Mouse (Mus musculus) liver, postnatal 0 days (tissue): ENCODE data around the gene Tor2a. TPM values are rescaled to one million over a fixed set of nuclear protein-coding genes. Genes with fewer than 3 reads are reported as not detected.

Experiments used
- ATAC-seq: fragments of 200-750 bp; cut with Nextera tagmentation; 2 replicates; pipeline ENCODE4 v1.8.0; 2017; ENCODE audit warnings: mild to moderate bottlenecking, moderate library complexity
- DNase-seq: peaks from one replicate; pipeline ENCODE4 v3.0.0-alpha.2; 2016
- H3K27ac ChIP-seq: fragments of 300-500 bp; sonication (generic); 2 replicates; pipeline ENCODE4 v1.5.1; 2014; ENCODE audit warnings: antibody characterized with exemption, moderate library complexity, mild to moderate bottlenecking, low read depth
- H3K27me3 ChIP-seq: fragments of 300-500 bp; sonication (generic); 2 replicates; pipeline ENCODE4 v1.6.1; 2014; ENCODE audit warnings: low read length, control low read depth, mixed read lengths; ENCODE audit not compliant: insufficient read depth
- H3K36me3 ChIP-seq: fragments of 300-500 bp; sonication (generic); replicated peaks from 2 replicates; pipeline ENCODE4 v1.6.1; 2014; ENCODE audit warnings: mild to moderate bottlenecking, control low read depth, low read length, moderate library complexity, mixed read lengths; ENCODE audit not compliant: insufficient read depth
- H3K4me1 ChIP-seq: fragments of 300-500 bp; sonication (generic); 2 replicates; pipeline ENCODE4 v1.6.1; 2014; ENCODE audit warnings: antibody characterized with exemption, mild to moderate bottlenecking, control low read depth; ENCODE audit not compliant: insufficient read depth
- H3K4me2 ChIP-seq: fragments of 300-500 bp; sonication (generic); 2 replicates; pipeline ENCODE4 v1.6.1; 2014; ENCODE audit warnings: low read depth, mild to moderate bottlenecking, low read length, moderate library complexity, mixed read lengths
- H3K4me3 ChIP-seq: fragments of 300-500 bp; sonication (generic); 2 replicates; pipeline ENCODE4 v1.5.1; 2014; ENCODE audit warnings: low read depth, low read length
- H3K9ac ChIP-seq: fragments of 300-500 bp; sonication (generic); replicated peaks from 2 replicates; pipeline ENCODE4 v1.6.1; 2014; ENCODE audit warnings: mild to moderate bottlenecking, moderate library complexity
- H3K9me3 ChIP-seq: fragments of 300-500 bp; sonication (generic); 2 replicates; pipeline ENCODE4 v1.6.1; 2016; ENCODE audit warnings: mild to moderate bottlenecking, control low read depth, low read length, mixed read lengths
- CTCF ChIP-seq: sonication (generic); IDR thresholded peaks from 2 replicates; pipeline ENCODE4 v1.5.1; 2016; ENCODE audit warnings: antibody characterized with exemption, low read depth
- EP300 ChIP-seq: IDR thresholded peaks from 2 replicates; pipeline ENCODE4 v1.6.1; 2016; ENCODE audit warnings: antibody characterized with exemption, low read depth, mild to moderate bottlenecking
- WGBS: fragments of 180-500 bp; shearing (Covaris S2); extraction: QIAGEN DNeasy Blood & Tissue Kit; methylation state at CpG from one replicate; pipeline ENCODE4 v1.1.7; 2014; ENCODE audit not compliant: insufficient replicate concordance; 5-methylcytosine and 5-hydroxymethylcytosine counted together
- polyA plus RNA-seq: library from polyadenylated mRNA; unstranded; fragments of >200 nt; fragmentation: Nextera tagmentation; extraction: Ambion mirVana; gene quantifications from 2 replicates; pipeline ENCODE4 v1.2.1, GENCODE M21; 2015

Gene Tor2a
- polyA plus RNA-seq, 1 experiment from 2014 or later = 34.6 TPM

- H3K4me3 ChIP-seq = peak overlapping the region; percentile 30
- peak overlapping the region; percentile 40 for H3K27ac ChIP-seq
These were observed 28.6 kb upstream of the Tor2a start for GRCm38 (mm10) chr2:32728463-32728862.

DNA sequence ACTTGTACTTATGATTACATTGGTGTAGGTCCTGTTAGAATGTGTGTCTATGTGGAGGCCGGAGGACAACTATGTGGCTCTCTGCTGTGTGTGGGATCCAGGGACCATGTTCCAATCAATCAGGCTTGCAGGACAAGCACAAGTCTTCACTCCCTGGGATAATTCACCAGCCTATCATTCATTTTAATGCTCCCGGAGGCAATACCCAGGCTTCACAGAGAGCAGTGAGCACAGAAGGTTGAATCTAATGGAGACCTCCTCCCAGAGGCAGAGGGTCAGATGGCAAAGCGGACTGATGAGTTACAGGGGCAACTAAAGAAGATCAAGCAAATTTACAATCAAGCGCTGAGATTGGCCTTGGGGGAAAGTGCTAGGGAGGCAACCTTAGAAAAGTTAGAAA, 27.5 kb upstream of the Tor2a start:
- no peak overlapping the region for H3K4me3 ChIP-seq
- no peaks in the 10 kb centered on the region for H3K27me3 ChIP-seq
- ATAC-seq (no peak), DNase-seq (no peak)
- H3K9ac ChIP-seq = no peak overlapping the region
- H3K27ac ChIP-seq = 0 out of 2 replicates have a peak overlapping the region, but pooled peaks have one; percentile 31
- TF ChIP-seq CTCF = no peak
- TF ChIP-seq EP300 = no peak
- H3K4me2 ChIP-seq = peak overlapping the region; percentile 0; the same call in 1 of the 2 replicates
- H3K4me1 ChIP-seq = peaks cover 5% of the 10 kb centered on the region
- H3K36me3 ChIP-seq = 0 out of 2 replicates have a peak, but pooled peaks cover 5% of the 10 kb centered on the region
- 78% methylated on average over 4 of the region's 4 CpGs for WGBS
- no peaks in the 10 kb centered on the region for H3K9me3 ChIP-seq

More at GRCm38 (mm10) chr2:32728463-32728862, 28.6 kb upstream of the Tor2a start:
- DNase-seq (no peak), ATAC-seq (no peak)
- H3K27me3 ChIP-seq = no peaks in the 10 kb centered on the region
- H3K36me3 ChIP-seq = 0 out of 2 replicates have a peak, but pooled peaks cover 5% of the 10 kb centered on the region
- WGBS = 47% methylated on average over 7 of the region's 7 CpGs
- TF ChIP-seq EP300 = no peak
- no peak for TF ChIP-seq CTCF
- peaks cover 5% of the 10 kb centered on the region for H3K4me1 ChIP-seq
- peak overlapping the region; percentile 41; the same call in 1 of the 2 replicates for H3K9ac ChIP-seq
- H3K9me3 ChIP-seq = no peaks in the 10 kb centered on the region
- peak overlapping the region; percentile 70; the same call in 1 of the 2 replicates for H3K4me2 ChIP-seq

- H3K9ac ChIP-seq = no peak overlapping the region
- no peak for ATAC-seq
- H3K4me2 ChIP-seq = no peak overlapping the region
- peaks cover 5% of the 10 kb centered on the region for H3K4me1 ChIP-seq
- 60% methylated on average over 11 of the region's 11 CpGs for WGBS
- no peak for DNase-seq
- no peak for TF ChIP-seq CTCF
- TF ChIP-seq EP300 = no peak
- 0 out of 2 replicates have a peak, but pooled peaks cover 5% of the 10 kb centered on the region for H3K36me3 ChIP-seq
- H3K4me3 ChIP-seq = no peak overlapping the region
- H3K27me3 ChIP-seq = no peaks in the 10 kb centered on the region
- H3K27ac ChIP-seq = peak overlapping the region; percentile 48; the same call in 1 of the 2 replicates
- no peaks in the 10 kb centered on the region for H3K9me3 ChIP-seq
These were observed 26.2 kb upstream of the Tor2a start for GRCm38 (mm10) chr2:32730854-32731253.

GRCm38 (mm10) chr2:32731911-32732310, 25.1 kb upstream of the Tor2a start:
- H3K4me1 ChIP-seq = peaks cover 5% of the 10 kb centered on the region
- no peaks in the 10 kb centered on the region for H3K27me3 ChIP-seq
- no peak overlapping the region for H3K9ac ChIP-seq
- no peak for ATAC-seq
- H3K36me3 ChIP-seq = 0 out of 2 replicates have a peak, but pooled peaks cover 5% of the 10 kb centered on the region
- no peak overlapping the region for H3K4me3 ChIP-seq
- no peaks in the 10 kb centered on the region for H3K9me3 ChIP-seq
- 73% methylated on average over 4 of the region's 4 CpGs for whole genome bisulfite sequencing
- 0 out of 2 replicates have a peak overlapping the region, but pooled peaks have one; percentile 48 for H3K27ac ChIP-seq
- TF ChIP-seq CTCF (no peak), EP300 (no peak)
- H3K4me2 ChIP-seq = no peak overlapping the region
- no peak for DNase-seq

- H3K4me2 ChIP-seq = no peak overlapping the region
- H3K4me1 ChIP-seq = no peaks in the 10 kb centered on the region; the same call in none of the 2 replicates
- peaks cover 5% of the 10 kb centered on the region; the same call in 1 of the 2 replicates for H3K36me3 ChIP-seq
- no peak overlapping the region for H3K4me3 ChIP-seq
- DNase-seq (no peak), ATAC-seq (no peak)
- no peak for TF ChIP-seq EP300
- TF ChIP-seq CTCF = no peak
- no peaks in the 10 kb centered on the region for H3K27me3 ChIP-seq
- no peak overlapping the region for H3K9ac ChIP-seq
- WGBS = 75% methylated on average over 6 of the region's 6 CpGs
- H3K9me3 ChIP-seq = no peaks in the 10 kb centered on the region
- peak overlapping the region; percentile 12; the same call in 1 of the 2 replicates for H3K27ac ChIP-seq
These were observed 24.3 kb upstream of the Tor2a start for GRCm38 (mm10) chr2:32732695-32733094.

- Histone ChIP-seq H3K4me1 (no peaks in the 10 kb centered on the region; the same call in 1 of the 2 replicates), H3K27ac (peak overlapping the region; percentile 51), H3K4me2 (no peak overlapping the region; the same call in 1 of the 2 replicates), H3K36me3 (peaks cover 8% of the 10 kb centered on the region; the same call in 1 of the 2 replicates), H3K9ac (no peak overlapping the region), H3K4me3 (no peak overlapping the region), H3K9me3 (no peaks in the 10 kb centered on the region), H3K27me3 (no peaks in the 10 kb centered on the region)
- 52% methylated on average over 4 of the region's 4 CpGs for WGBS
- ATAC-seq = peak; percentile 19; the same call in 1 of the 2 replicates
- DNase-seq = no peak
- TF ChIP-seq EP300 (no peak), CTCF (no peak)
These were observed 22.6 kb upstream of the Tor2a start for GRCm38 (mm10) chr2:32734480-32734879.
